Mouse (Mus musculus): ENCODE results near the gene Ankrd66. TPM values are rescaled to one million over a fixed set of nuclear protein-coding genes. Genes with fewer than 3 reads are reported as not detected.
"Not testable (repeated sequence)": the region's sequence is repeated elsewhere in the genome, so short reads cannot be mapped to it uniquely, and the experiment has no call there.

The Ankrd66 gene
- polyA plus RNA-seq, 1 experiment from 2014 or later, result 0.25 TPM

GRCm38 (mm10) chr17:43520166-43520565 is 23.3 kb downstream of the Ankrd66 start:
- WGBS, result 92% methylated on average over 3 of the region's 3 CpGs
- Histone ChIP-seq H3K4me3 (no peak overlapping the region), H3K36me3 (replicated peaks) (no peaks in the 10 kb centered on the region), H3K27me3 (ENCODE audit: poor library complexity, severe bottlenecking) (no peaks in the 10 kb centered on the region), H3K4me1 (no peaks in the 10 kb centered on the region), H3K27ac (no peak overlapping the region), H3K9me3 (peaks cover under 1% of the 10 kb centered on the region; the same call in 1 of the 2 replicates)
- DNase-seq (ENCODE audit: extremely low spot score, low spot score), result no peak

GRCm38 (mm10) chr17:43518644-43519409 is 24.6 kb downstream of the Ankrd66 start:
- Histone ChIP-seq H3K4me1 (no peaks in the 10 kb centered on the region), H3K4me3 (no peak overlapping the region), H3K36me3 (replicated peaks) (no peaks in the 10 kb centered on the region), H3K27me3 (ENCODE audit: poor library complexity, severe bottlenecking) (no peaks in the 10 kb centered on the region), H3K27ac (no peak overlapping the region), H3K9me3 (peaks cover 3% of the 10 kb centered on the region; the same call in 1 of the 2 replicates)
- DNase-seq (ENCODE audit: extremely low spot score, low spot score), result peak; percentile 60
- 32% methylated on average over 18 of the region's 18 CpGs for WGBS

GRCm38 (mm10) chr17:43510782-43511181 is 32.7 kb downstream of the Ankrd66 start:
- Histone ChIP-seq H3K27ac (no peak overlapping the region), H3K36me3 (replicated peaks) (no peaks in the 10 kb centered on the region), H3K4me3 (no peak overlapping the region), H3K27me3 (ENCODE audit: poor library complexity, severe bottlenecking) (no peaks in the 10 kb centered on the region), H3K4me1 (peaks cover 10% of the 10 kb centered on the region), H3K9me3 (peaks cover 3% of the 10 kb centered on the region; the same call in 1 of the 2 replicates)
- 49% methylated on average over 4 of the region's 4 CpGs for WGBS
- no peak for DNase-seq (ENCODE audit: extremely low spot score, low spot score)

GRCm38 (mm10) chr17:43504594-43504934 is 38.9 kb downstream of the Ankrd66 start:
- no peaks in the 10 kb centered on the region for H3K9me3 ChIP-seq
- WGBS, result 86% methylated on average over 6 of the region's 6 CpGs
- no peaks in the 10 kb centered on the region for H3K27me3 ChIP-seq (ENCODE audit: poor library complexity, severe bottlenecking)
- H3K4me3 ChIP-seq, result no peak overlapping the region
- H3K27ac ChIP-seq, result no peak overlapping the region
- no peak for DNase-seq (ENCODE audit: extremely low spot score, low spot score)
- H3K36me3 ChIP-seq (replicated peaks), result no peaks in the 10 kb centered on the region
- no peaks in the 10 kb centered on the region for H3K4me1 ChIP-seq

GRCm38 (mm10) chr17:43503861-43504593 is 39.4 kb downstream of the Ankrd66 start:
- no peak overlapping the region for H3K4me3 ChIP-seq
- H3K9me3 ChIP-seq, result no peaks in the 10 kb centered on the region
- H3K4me1 ChIP-seq, result no peaks in the 10 kb centered on the region
- H3K27ac ChIP-seq, result no peak overlapping the region
- WGBS, result 90% methylated on average over 4 of the region's 4 CpGs
- H3K36me3 ChIP-seq (replicated peaks), result no peaks in the 10 kb centered on the region
- H3K27me3 ChIP-seq (ENCODE audit: poor library complexity, severe bottlenecking), result no peaks in the 10 kb centered on the region
- no peak for DNase-seq (ENCODE audit: extremely low spot score, low spot score)

- WGBS, result 94% methylated on average over 9 of the region's 9 CpGs
- no peaks in the 10 kb centered on the region for H3K36me3 ChIP-seq (replicated peaks)
- H3K27ac ChIP-seq, result no peak within 1 kb of the TSS
- DNase-seq (ENCODE audit: extremely low spot score, low spot score), result no peak
- H3K4me1 ChIP-seq, result no peaks in the 10 kb centered on the region
- no peaks in the 10 kb centered on the region for H3K27me3 ChIP-seq (ENCODE audit: poor library complexity, severe bottlenecking)
- H3K9me3 ChIP-seq, result no peaks in the 10 kb centered on the region
- H3K4me3 ChIP-seq, result no peak within 1 kb of the TSS
These were observed 40.8 kb downstream of the Ankrd66 start, which contains the start of gene Mep1a for GRCm38 (mm10) chr17:43502592-43502991. Gene Mep1a, minus strand, starts transcription at chr17:43502812.

- H3K27me3 ChIP-seq (ENCODE audit: poor library complexity, severe bottlenecking), result no peaks in the 10 kb centered on the region
- 90% methylated on average over 5 of the region's 5 CpGs for WGBS
These were observed 41.8 kb downstream of the Ankrd66 start for GRCm38 (mm10) chr17:43501631-43502030.

GRCm38 (mm10) chr17:43501223-43501622 is 42.2 kb downstream of the Ankrd66 start:
- no peak overlapping the region for H3K27ac ChIP-seq
- WGBS, result 85% methylated on average over 3 of the region's 3 CpGs
- H3K4me1 ChIP-seq, result no peaks in the 10 kb centered on the region
- no peaks in the 10 kb centered on the region for H3K36me3 ChIP-seq (replicated peaks)
- H3K9me3 ChIP-seq, result no peaks in the 10 kb centered on the region
- H3K27me3 ChIP-seq (ENCODE audit: poor library complexity, severe bottlenecking), result no peaks in the 10 kb centered on the region
- no peak for DNase-seq (ENCODE audit: extremely low spot score, low spot score)
- H3K4me3 ChIP-seq, result no peak overlapping the region

More at GRCm38 (mm10) chr17:43501631-43502030, 41.8 kb downstream of the Ankrd66 start:
- Histone ChIP-seq H3K9me3 (no peaks in the 10 kb centered on the region), H3K36me3 (replicated peaks) (no peaks in the 10 kb centered on the region), H3K4me1 (no peaks in the 10 kb centered on the region), H3K27ac (no peak overlapping the region), H3K4me3 (no peak overlapping the region)
- no peak for DNase-seq (ENCODE audit: extremely low spot score, low spot score)

GRCm38 (mm10) chr17:43500513-43500912 is 42.9 kb downstream of the Ankrd66 start:
- H3K9me3 ChIP-seq, result no peaks in the 10 kb centered on the region
- no peaks in the 10 kb centered on the region for H3K27me3 ChIP-seq (ENCODE audit: poor library complexity, severe bottlenecking)
- H3K4me1 ChIP-seq, result no peaks in the 10 kb centered on the region
- H3K4me3 ChIP-seq, result no peak overlapping the region
- no peaks in the 10 kb centered on the region for H3K36me3 ChIP-seq (replicated peaks)
- WGBS, result 87% methylated on average over 1 of the region's 1 CpGs
- H3K27ac ChIP-seq, result no peak overlapping the region
- no peak for DNase-seq (ENCODE audit: extremely low spot score, low spot score)

- Histone ChIP-seq H3K27me3 (ENCODE audit: poor library complexity, severe bottlenecking) (no peaks in the 10 kb centered on the region), H3K4me3 (no peak overlapping the region), H3K36me3 (replicated peaks) (no peaks in the 10 kb centered on the region), H3K27ac (no peak overlapping the region), H3K4me1 (0 out of 2 replicates have a peak, but pooled peaks cover 4% of the 10 kb centered on the region), H3K9me3 (no peaks in the 10 kb centered on the region)
- WGBS, result 85% methylated on average over 4 of the region's 4 CpGs
- DNase-seq (ENCODE audit: extremely low spot score, low spot score), result no peak
These were observed 45.9 kb downstream of the Ankrd66 start for GRCm38 (mm10) chr17:43497521-43497920.

- H3K27ac ChIP-seq, result no peak overlapping the region
- H3K27me3 ChIP-seq (ENCODE audit: poor library complexity, severe bottlenecking), result no peaks in the 10 kb centered on the region
- WGBS, result 89% methylated on average over 5 of the region's 5 CpGs
- no peak overlapping the region for H3K4me3 ChIP-seq
- DNase-seq (ENCODE audit: extremely low spot score, low spot score), result no peak
- 0 out of 2 replicates have a peak, but pooled peaks cover 4% of the 10 kb centered on the region for H3K4me1 ChIP-seq
- no peaks in the 10 kb centered on the region for H3K36me3 ChIP-seq (replicated peaks)
- H3K9me3 ChIP-seq, result no peaks in the 10 kb centered on the region
These were observed 47.9 kb downstream of the Ankrd66 start for GRCm38 (mm10) chr17:43495502-43495901.

- not testable (repeated sequence) for H3K36me3 ChIP-seq (replicated peaks); H3K27me3 ChIP-seq (ENCODE audit: poor library complexity, severe bottlenecking); DNase-seq (ENCODE audit: extremely low spot score, low spot score); H3K4me1 ChIP-seq; H3K27ac ChIP-seq; H3K4me3 ChIP-seq; H3K9me3 ChIP-seq
- WGBS, result 98% methylated on average over 10 of the region's 10 CpGs
These were observed 53.1 kb downstream of the Ankrd66 start for GRCm38 (mm10) chr17:43490371-43490770.

All from forebrain, embryonic 10.5 days (tissue).